Mouse (Mus musculus): Measurements from ENCODE around the gene Fam214a. TPM values are rescaled to one million over a fixed set of nuclear protein-coding genes. Genes with fewer than 3 reads are reported as not detected.

Gene Fam214a
- polyA plus RNA-seq, 1 experiment from 2014 or later, result 12.0 TPM

- H3K27me3 ChIP-seq (replicated peaks; ENCODE audit: control insufficient read depth, insufficient read depth, low read length), result no peaks in the 10 kb centered on the region
- no peaks in the 10 kb centered on the region for H3K4me1 ChIP-seq (ENCODE audit: control insufficient read depth, insufficient read depth, low read length)
- H3K4me2 ChIP-seq (ENCODE audit: low read depth, low read length), result no peak overlapping the region
- no peaks in the 10 kb centered on the region for H3K9me3 ChIP-seq (ENCODE audit: control insufficient read depth, low read length)
- H3K9ac ChIP-seq (ENCODE audit: low read depth, low read length), result no peak overlapping the region
- peaks cover 8% of the 10 kb centered on the region; the same call in 1 of the 2 replicates for H3K36me3 ChIP-seq (ENCODE audit: control insufficient read depth, insufficient read depth, low read length)
- DNase-seq (ENCODE audit: low spot score) (peak; percentile 85), ATAC-seq (ENCODE audit: low read depth) (0 out of 2 replicates have a peak, but pooled peaks have one; percentile 26)
- H3K4me3 ChIP-seq (ENCODE audit: low read depth, low read length), result no peak overlapping the region
- no peak overlapping the region for H3K27ac ChIP-seq (replicated peaks; ENCODE audit: low read depth, low read length)
- WGBS, result 35% methylated on average over 3 of the region's 3 CpGs
These were observed 97.3 kb downstream of the Fam214a start for GRCm38 (mm10) chr9:75050003-75050402.

GRCm38 (mm10) chr9:75051841-75052240, 99.2 kb downstream of the Fam214a start:
- H3K9ac ChIP-seq (ENCODE audit: low read depth, low read length), result no peak overlapping the region
- H3K27ac ChIP-seq (replicated peaks; ENCODE audit: low read depth, low read length), result no peak overlapping the region
- no peaks in the 10 kb centered on the region for H3K9me3 ChIP-seq (ENCODE audit: control insufficient read depth, low read length)
- no peak for ATAC-seq (ENCODE audit: low read depth)
- no peak overlapping the region for H3K4me2 ChIP-seq (ENCODE audit: low read depth, low read length)
- no peak for DNase-seq (ENCODE audit: low spot score)
- 87% methylated on average over 4 of the region's 4 CpGs for WGBS
- no peaks in the 10 kb centered on the region for H3K4me1 ChIP-seq (ENCODE audit: control insufficient read depth, insufficient read depth, low read length)
- peaks cover 10% of the 10 kb centered on the region for H3K36me3 ChIP-seq (ENCODE audit: control insufficient read depth, insufficient read depth, low read length)
- no peak overlapping the region for H3K4me3 ChIP-seq (ENCODE audit: low read depth, low read length)
- no peaks in the 10 kb centered on the region for H3K27me3 ChIP-seq (replicated peaks; ENCODE audit: control insufficient read depth, insufficient read depth, low read length)

- Histone ChIP-seq H3K27me3 (replicated peaks; ENCODE audit: control insufficient read depth, insufficient read depth, low read length) (no peaks in the 10 kb centered on the region), H3K4me3 (ENCODE audit: low read depth, low read length) (no peak overlapping the region), H3K9ac (ENCODE audit: low read depth, low read length) (no peak overlapping the region), H3K9me3 (ENCODE audit: control insufficient read depth, low read length) (no peaks in the 10 kb centered on the region), H3K4me2 (ENCODE audit: low read depth, low read length) (no peak overlapping the region), H3K4me1 (ENCODE audit: control insufficient read depth, insufficient read depth, low read length) (no peaks in the 10 kb centered on the region), H3K36me3 (ENCODE audit: control insufficient read depth, insufficient read depth, low read length) (peaks cover 29% of the 10 kb centered on the region), H3K27ac (replicated peaks; ENCODE audit: low read depth, low read length) (no peak overlapping the region)
- 84% methylated on average over 5 of the region's 5 CpGs for WGBS
- ATAC-seq (ENCODE audit: low read depth) (no peak), DNase-seq (ENCODE audit: low spot score) (no peak)
These were observed 102.4 kb downstream of the Fam214a start for GRCm38 (mm10) chr9:75055046-75055445.

GRCm38 (mm10) chr9:75064678-75065331, 112.1 kb downstream of the Fam214a start:
- H3K36me3 ChIP-seq (ENCODE audit: control insufficient read depth, insufficient read depth, low read length), result peaks cover 3% of the 10 kb centered on the region; the same call in 1 of the 2 replicates
- ATAC-seq (ENCODE audit: low read depth) (peak; percentile 18; the same call in 1 of the 2 replicates), DNase-seq (ENCODE audit: low spot score) (peak; percentile 53)
- H3K9ac ChIP-seq (ENCODE audit: low read depth, low read length), result no peak overlapping the region
- H3K27ac ChIP-seq (replicated peaks; ENCODE audit: low read depth, low read length), result no peak overlapping the region
- H3K4me3 ChIP-seq (ENCODE audit: low read depth, low read length), result no peak overlapping the region
- no peaks in the 10 kb centered on the region for H3K9me3 ChIP-seq (ENCODE audit: control insufficient read depth, low read length)
- WGBS, result 66% methylated on average over 9 of the region's 9 CpGs
- H3K27me3 ChIP-seq (replicated peaks; ENCODE audit: control insufficient read depth, insufficient read depth, low read length), result no peaks in the 10 kb centered on the region
- H3K4me2 ChIP-seq (ENCODE audit: low read depth, low read length), result no peak overlapping the region
- no peaks in the 10 kb centered on the region for H3K4me1 ChIP-seq (ENCODE audit: control insufficient read depth, insufficient read depth, low read length)

- no peaks in the 10 kb centered on the region for H3K9me3 ChIP-seq (ENCODE audit: control insufficient read depth, low read length)
- no peaks in the 10 kb centered on the region for H3K36me3 ChIP-seq (ENCODE audit: control insufficient read depth, insufficient read depth, low read length)
- ATAC-seq (ENCODE audit: low read depth), result no peak
These were observed 117.9 kb downstream of the Fam214a start, which contains the start of gene Myo5a for GRCm38 (mm10) chr9:75070457-75071028. TSS of gene Myo5a (plus strand) at chr9:75071015.

GRCm38 (mm10) chr9:75071029-75071705, 118.5 kb downstream of the Fam214a start:
- Histone ChIP-seq H3K4me1 (ENCODE audit: control insufficient read depth, insufficient read depth, low read length) (peaks cover 8% of the 10 kb centered on the region; the same call in 1 of the 2 replicates), H3K4me3 (ENCODE audit: low read depth, low read length) (peak overlapping the region; percentile 76), H3K36me3 (ENCODE audit: control insufficient read depth, insufficient read depth, low read length) (no peaks in the 10 kb centered on the region), H3K4me2 (ENCODE audit: low read depth, low read length) (peak overlapping the region; percentile 69), H3K27ac (replicated peaks; ENCODE audit: low read depth, low read length) (peak overlapping the region; percentile 93), H3K27me3 (replicated peaks; ENCODE audit: control insufficient read depth, insufficient read depth, low read length) (no peaks in the 10 kb centered on the region), H3K9me3 (ENCODE audit: control insufficient read depth, low read length) (no peaks in the 10 kb centered on the region), H3K9ac (ENCODE audit: low read depth, low read length) (peak overlapping the region; percentile 81)
- 0% methylated on average over 12 of the region's 92 CpGs for WGBS
- DNase-seq (ENCODE audit: low spot score) (peak; percentile 89), ATAC-seq (ENCODE audit: low read depth) (peak; percentile 97)

More at GRCm38 (mm10) chr9:75070457-75071028, 117.9 kb downstream of the Fam214a start, which contains the start of gene Myo5a:
- Histone ChIP-seq H3K4me1 (ENCODE audit: control insufficient read depth, insufficient read depth, low read length) (peaks cover 8% of the 10 kb centered on the region; the same call in 1 of the 2 replicates), H3K4me2 (ENCODE audit: low read depth, low read length) (peak within 1 kb of the TSS; percentile 69), H3K4me3 (ENCODE audit: low read depth, low read length) (peak within 1 kb of the TSS; percentile 76), H3K27ac (replicated peaks; ENCODE audit: low read depth, low read length) (peak within 1 kb of the TSS; percentile 93), H3K27me3 (replicated peaks; ENCODE audit: control insufficient read depth, insufficient read depth, low read length) (no peaks in the 10 kb centered on the region), H3K9ac (ENCODE audit: low read depth, low read length) (peak within 1 kb of the TSS; percentile 81)
- no peak for DNase-seq (ENCODE audit: low spot score)
- 23% methylated on average over 22 of the region's 23 CpGs for WGBS

GRCm38 (mm10) chr9:75071706-75072192, 119.1 kb downstream of the Fam214a start:
- DNase-seq (ENCODE audit: low spot score) (peak; percentile 53), ATAC-seq (ENCODE audit: low read depth) (peak; percentile 9; the same call in 1 of the 2 replicates)
- no peaks in the 10 kb centered on the region for H3K9me3 ChIP-seq (ENCODE audit: control insufficient read depth, low read length)
- peak overlapping the region; percentile 69 for H3K4me2 ChIP-seq (ENCODE audit: low read depth, low read length)
- peak overlapping the region; percentile 81 for H3K9ac ChIP-seq (ENCODE audit: low read depth, low read length)
- H3K36me3 ChIP-seq (ENCODE audit: control insufficient read depth, insufficient read depth, low read length), result no peaks in the 10 kb centered on the region
- H3K27ac ChIP-seq (replicated peaks; ENCODE audit: low read depth, low read length), result peak overlapping the region; percentile 93
- no peaks in the 10 kb centered on the region for H3K27me3 ChIP-seq (replicated peaks; ENCODE audit: control insufficient read depth, insufficient read depth, low read length)
- WGBS, result under 1% methylated on average over 24 of the region's 29 CpGs
- peaks cover 8% of the 10 kb centered on the region; the same call in 1 of the 2 replicates for H3K4me1 ChIP-seq (ENCODE audit: control insufficient read depth, insufficient read depth, low read length)
- H3K4me3 ChIP-seq (ENCODE audit: low read depth, low read length), result peak overlapping the region; percentile 76

- H3K4me1 ChIP-seq (ENCODE audit: control insufficient read depth, insufficient read depth, low read length), result peaks cover 8% of the 10 kb centered on the region; the same call in 1 of the 2 replicates
- H3K9me3 ChIP-seq (ENCODE audit: control insufficient read depth, low read length), result no peaks in the 10 kb centered on the region
- WGBS, result 22% methylated on average over 3 of the region's 3 CpGs
- no peaks in the 10 kb centered on the region for H3K27me3 ChIP-seq (replicated peaks; ENCODE audit: control insufficient read depth, insufficient read depth, low read length)
- peak overlapping the region; percentile 76 for H3K4me3 ChIP-seq (ENCODE audit: low read depth, low read length)
- H3K9ac ChIP-seq (ENCODE audit: low read depth, low read length), result peak overlapping the region; percentile 81; the same call in 1 of the 2 replicates
- H3K36me3 ChIP-seq (ENCODE audit: control insufficient read depth, insufficient read depth, low read length), result no peaks in the 10 kb centered on the region
- no peak overlapping the region; the same call in 1 of the 2 replicates for H3K27ac ChIP-seq (replicated peaks; ENCODE audit: low read depth, low read length)
- H3K4me2 ChIP-seq (ENCODE audit: low read depth, low read length), result peak overlapping the region; percentile 69
- no peak for DNase-seq (ENCODE audit: low spot score)
- no peak for ATAC-seq (ENCODE audit: low read depth)
These were observed 119.7 kb downstream of the Fam214a start for GRCm38 (mm10) chr9:75072361-75072760.
